Mouse (Mus musculus) MEL (cell line): Measurements from ENCODE around the gene Myo15b. TPM values are rescaled to one million over a fixed set of nuclear protein-coding genes. Genes with fewer than 3 reads are reported as not detected.

Source experiments
- DNase-seq: peaks from one replicate; pipeline ENCODE4 v3.0.0; 2011; ENCODE audit warnings: low read depth, low spot score
- H3K27ac ChIP-seq: 2 replicates; pipeline ENCODE4 v1.5.1; 2012; ENCODE audit warnings: low read depth, mild to moderate bottlenecking, control low read depth, low read length, moderate library complexity; ENCODE audit not compliant: control insufficient read depth
- H3K27me3 ChIP-seq, 2 experiments: fragments of 150-350 bp in 1 of 2; sonication (generic) in 1 of 2; 2 replicates each; pipeline ENCODE4 v1.6.1; 2012; ENCODE audit warnings: low read length in 2 of 2, mild to moderate bottlenecking in 2 of 2, improper control_type of control experiment in 1 of 2, moderate library complexity in 1 of 2; ENCODE audit not compliant: insufficient read depth in 2 of 2, control insufficient read depth in 1 of 2
- H3K36me3 ChIP-seq, 2 experiments: 2 replicates each; pipeline ENCODE4 v1.6.1; 2012 to 2014; ENCODE audit warnings: low read length in 2 of 2, improper control_type of control experiment in 1 of 2, inconsistent platforms in 1 of 2, mild to moderate bottlenecking in 1 of 2; ENCODE audit not compliant: insufficient read depth in 2 of 2, control insufficient read depth in 1 of 2
- H3K4me1 ChIP-seq, 2 experiments: fragments of 150-350 bp in 1 of 2; sonication (generic) in 1 of 2; 2 replicates each; pipeline ENCODE4 v1.6.1; 2012; ENCODE audit warnings: low read length in 2 of 2, improper control_type of control experiment in 1 of 2, mild to moderate bottlenecking in 1 of 2; ENCODE audit not compliant: insufficient read depth in 2 of 2, control insufficient read depth in 1 of 2
- H3K4me3 ChIP-seq, 2 experiments: fragments of 150-350 bp in 1 of 2; sonication (generic) in 1 of 2; 2 replicates each; pipeline ENCODE4 v1.5.1; 2012; ENCODE audit warnings: low read depth in 2 of 2, low read length in 2 of 2, mild to moderate bottlenecking in 2 of 2, moderate library complexity in 2 of 2, control low read depth in 1 of 2, improper control_type of control experiment in 1 of 2; ENCODE audit not compliant: control insufficient read depth in 1 of 2, insufficient read depth in 1 of 2
- H3K79me2 ChIP-seq: 2 replicates; pipeline ENCODE4 v1.6.1; 2012; ENCODE audit warnings: mild to moderate bottlenecking, low read length, moderate library complexity; ENCODE audit not compliant: control insufficient read depth, poor library complexity, insufficient read depth
- H3K9ac ChIP-seq: 2 replicates; pipeline ENCODE4 v1.6.1; 2012; ENCODE audit warnings: low read depth, mild to moderate bottlenecking, control low read depth, low read length, moderate library complexity; ENCODE audit not compliant: control insufficient read depth, poor library complexity, severe bottlenecking
- H3K9me3 ChIP-seq: fragments of 150-350 bp; sonication (generic); replicated peaks from 2 replicates; pipeline ENCODE4 v1.6.1; 2012; ENCODE audit warnings: mild to moderate bottlenecking, low read length, improper control_type of control experiment, moderate library complexity; ENCODE audit not compliant: insufficient read depth
- CHD1 ChIP-seq: IDR thresholded peaks from 2 replicates; pipeline ENCODE4 v1.6.1; 2012; ENCODE audit warnings: low read depth, mild to moderate bottlenecking, inconsistent platforms, low read length, improper control_type of control experiment
- CHD2 ChIP-seq: IDR thresholded peaks from 2 replicates; pipeline ENCODE4 v1.6.1; 2011; ENCODE audit warnings: low read length, improper control_type of control experiment
- CTCF ChIP-seq, 3 experiments: IDR thresholded peaks in 2 of 3; conservative IDR thresholded peaks in 1 of 3; 2 replicates each; pipeline ENCODE4 v1.5.1; 2011 to 2012; ENCODE audit warnings: low read length in 3 of 3, low read depth in 2 of 3, mild to moderate bottlenecking in 2 of 3, improper control_type of control experiment in 1 of 3, inconsistent platforms in 1 of 3, mixed read lengths in 1 of 3, moderate library complexity in 1 of 3; ENCODE audit not compliant: control insufficient read depth in 1 of 3, insufficient read depth in 1 of 3, poor library complexity in 1 of 3, severe bottlenecking in 1 of 3
- E2F4 ChIP-seq: IDR thresholded peaks from 2 replicates; pipeline ENCODE4 v1.6.1; 2011; ENCODE audit warnings: low read depth, low read length, improper control_type of control experiment, borderline replicate concordance
- ELF1 ChIP-seq: IDR thresholded peaks from 2 replicates; pipeline ENCODE4 v1.6.1; 2014; ENCODE audit warnings: low read depth, mild to moderate bottlenecking, inconsistent platforms, low read length, improper control_type of control experiment, moderate library complexity
- EP300 ChIP-seq, 2 experiments: IDR thresholded peaks; 2 replicates each; pipeline ENCODE4 v1.6.1; 2011; ENCODE audit warnings: improper control_type of control experiment in 2 of 2, low read length in 2 of 2, low read depth in 1 of 2, mild to moderate bottlenecking in 1 of 2
- ETS1 ChIP-seq: IDR thresholded peaks from 2 replicates; pipeline ENCODE4 v1.6.1; 2012; ENCODE audit warnings: low read depth, mild to moderate bottlenecking, inconsistent platforms, low read length, improper control_type of control experiment, moderate library complexity
- GABPA ChIP-seq: IDR thresholded peaks from 2 replicates; pipeline ENCODE4 v1.6.1; 2012; ENCODE audit warnings: low read depth, mild to moderate bottlenecking, inconsistent platforms, low read length, improper control_type of control experiment, moderate library complexity
- GATA1 ChIP-seq: IDR thresholded peaks from 2 replicates; pipeline ENCODE4 v1.6.1; 2011; ENCODE audit warnings: low read depth, low read length, improper control_type of control experiment
- HCFC1 ChIP-seq: IDR thresholded peaks from 2 replicates; pipeline ENCODE4 v1.6.1; 2012; ENCODE audit warnings: low read depth, mild to moderate bottlenecking, inconsistent platforms, low read length, improper control_type of control experiment, moderate library complexity
- JUND ChIP-seq: IDR thresholded peaks from 2 replicates; pipeline ENCODE4 v1.6.1; 2011; ENCODE audit warnings: low read depth, mild to moderate bottlenecking, improper control_type of control experiment, low read length
- KAT2A ChIP-seq: conservative IDR thresholded peaks from 2 replicates; pipeline ENCODE4 v1.6.1; 2012; ENCODE audit warnings: low read depth, low read length, improper control_type of control experiment, inconsistent platforms
- MAFK ChIP-seq: IDR thresholded peaks from 2 replicates; pipeline ENCODE4 v1.6.1; 2011; ENCODE audit warnings: low read depth, mild to moderate bottlenecking, low read length, improper control_type of control experiment, borderline replicate concordance
- MAX ChIP-seq: IDR thresholded peaks from 2 replicates; pipeline ENCODE4 v1.6.1; 2011; ENCODE audit warnings: low read length, improper control_type of control experiment
- MEF2A ChIP-seq: IDR thresholded peaks from 2 replicates; pipeline ENCODE4 v1.6.1; 2014; ENCODE audit warnings: low read depth, mild to moderate bottlenecking, inconsistent platforms, low read length, improper control_type of control experiment; ENCODE audit not compliant: poor library complexity, insufficient replicate concordance, severe bottlenecking; ENCODE audit errors: extremely low read depth
- MXI1 ChIP-seq: IDR thresholded peaks from 2 replicates; pipeline ENCODE4 v1.6.1; 2011; ENCODE audit warnings: mild to moderate bottlenecking, low read depth, low read length, improper control_type of control experiment
- MYB ChIP-seq: IDR thresholded peaks from 2 replicates; pipeline ENCODE4 v1.6.1; 2011; ENCODE audit warnings: mild to moderate bottlenecking, low read depth, low read length, improper control_type of control experiment
- MYC ChIP-seq: IDR thresholded peaks from 2 replicates; pipeline ENCODE4 v1.6.1; 2011; ENCODE audit warnings: low read depth, mild to moderate bottlenecking, low read length, improper control_type of control experiment, moderate library complexity
- NELFE ChIP-seq: IDR thresholded peaks from 2 replicates; pipeline ENCODE4 v1.6.1; 2011; ENCODE audit warnings: low read depth, low read length, improper control_type of control experiment
- NRF1 ChIP-seq: IDR thresholded peaks from 2 replicates; pipeline ENCODE4 v1.6.1; 2014; ENCODE audit warnings: low read depth, mild to moderate bottlenecking, inconsistent platforms, low read length, improper control_type of control experiment, moderate library complexity; ENCODE audit not compliant: poor library complexity, insufficient read depth, severe bottlenecking
- POLR2A ChIP-seq, 2 experiments: IDR thresholded peaks; 2 replicates each; pipeline ENCODE4 v1.6.1; 2011 to 2012; ENCODE audit warnings: low read length in 2 of 2, mild to moderate bottlenecking in 2 of 2, control low read depth in 1 of 2, improper control_type of control experiment in 1 of 2, low read depth in 1 of 2, moderate library complexity in 1 of 2; ENCODE audit not compliant: control insufficient read depth in 1 of 2, insufficient read depth in 1 of 2, poor library complexity in 1 of 2
- POLR2AphosphoS2 ChIP-seq: IDR thresholded peaks from 2 replicates; pipeline ENCODE4 v1.6.1; 2011; ENCODE audit warnings: low read length, improper control_type of control experiment
- POLR2AphosphoS5 ChIP-seq: IDR thresholded peaks from 2 replicates; pipeline ENCODE4 v1.6.1; 2012; ENCODE audit warnings: low read depth, borderline replicate concordance, mild to moderate bottlenecking, inconsistent platforms, low read length, moderate library complexity, mixed read lengths
- RAD21 ChIP-seq: IDR thresholded peaks from 2 replicates; pipeline ENCODE4 v1.6.1; 2011; ENCODE audit warnings: mild to moderate bottlenecking, low read depth, low read length, improper control_type of control experiment
- SIN3A ChIP-seq: IDR thresholded peaks from 2 replicates; pipeline ENCODE4 v1.6.1; 2012; ENCODE audit warnings: low read length, improper control_type of control experiment, inconsistent platforms
- SMC3 ChIP-seq: IDR thresholded peaks from 2 replicates; pipeline ENCODE4 v1.6.1; 2011; ENCODE audit warnings: low read depth, low read length, improper control_type of control experiment
- TAL1 ChIP-seq: IDR thresholded peaks from 2 replicates; pipeline ENCODE4 v1.6.1; 2012; ENCODE audit warnings: mild to moderate bottlenecking, inconsistent platforms, low read length, moderate library complexity, mixed read lengths
- TBP ChIP-seq: IDR thresholded peaks from 2 replicates; pipeline ENCODE4 v1.8.0; 2011; ENCODE audit warnings: low read depth, low read length, improper control_type of control experiment
- TCF12 ChIP-seq: IDR thresholded peaks from 2 replicates; pipeline ENCODE4 v1.6.1; 2014; ENCODE audit warnings: low read depth, mild to moderate bottlenecking, inconsistent platforms, low read length, improper control_type of control experiment, moderate library complexity
- ZC3H11A ChIP-seq: IDR thresholded peaks from 2 replicates; pipeline ENCODE4 v1.6.1; 2012; ENCODE audit warnings: low read depth, mild to moderate bottlenecking, inconsistent platforms, low read length, improper control_type of control experiment
- ZKSCAN1 ChIP-seq: IDR thresholded peaks from 2 replicates; pipeline ENCODE4 v1.6.1; 2012; ENCODE audit warnings: low read depth, mild to moderate bottlenecking, inconsistent platforms, low read length, improper control_type of control experiment, moderate library complexity
- ZNF384 ChIP-seq: IDR thresholded peaks from 2 replicates; pipeline ENCODE4 v1.6.1; 2012; ENCODE audit warnings: low read depth, mild to moderate bottlenecking, inconsistent platforms, low read length, improper control_type of control experiment
- polyA plus RNA-seq, 2 experiments: library from polyadenylated mRNA; stranded (reverse) in 1 of 2; unstranded in 1 of 2; fragments of >175 nt in 1 of 2; fragments of >200 nt in 1 of 2; gene quantifications; 2 replicates each; pipeline versions ENCODE4 v1.2.1 to v1.2.4; 2012; ENCODE audit warnings: low replicate concordance in 2 of 2, low read depth in 1 of 2; ENCODE audit not compliant: insufficient read length in 2 of 2, insufficient read depth in 1 of 2, missing spikeins in 1 of 2
- total RNA-seq: library from RNA; depleted of rRNA; stranded (reverse); fragments of 300-350 nt; gene quantifications from 2 replicates; pipeline ENCODE4 v1.2.3, GENCODE M21; 2012

Gene Myo15b
- total and polyA plus RNA-seq, 3 experiments: 1.5 to 3.2 TPM; not detected in 1

DNA sequence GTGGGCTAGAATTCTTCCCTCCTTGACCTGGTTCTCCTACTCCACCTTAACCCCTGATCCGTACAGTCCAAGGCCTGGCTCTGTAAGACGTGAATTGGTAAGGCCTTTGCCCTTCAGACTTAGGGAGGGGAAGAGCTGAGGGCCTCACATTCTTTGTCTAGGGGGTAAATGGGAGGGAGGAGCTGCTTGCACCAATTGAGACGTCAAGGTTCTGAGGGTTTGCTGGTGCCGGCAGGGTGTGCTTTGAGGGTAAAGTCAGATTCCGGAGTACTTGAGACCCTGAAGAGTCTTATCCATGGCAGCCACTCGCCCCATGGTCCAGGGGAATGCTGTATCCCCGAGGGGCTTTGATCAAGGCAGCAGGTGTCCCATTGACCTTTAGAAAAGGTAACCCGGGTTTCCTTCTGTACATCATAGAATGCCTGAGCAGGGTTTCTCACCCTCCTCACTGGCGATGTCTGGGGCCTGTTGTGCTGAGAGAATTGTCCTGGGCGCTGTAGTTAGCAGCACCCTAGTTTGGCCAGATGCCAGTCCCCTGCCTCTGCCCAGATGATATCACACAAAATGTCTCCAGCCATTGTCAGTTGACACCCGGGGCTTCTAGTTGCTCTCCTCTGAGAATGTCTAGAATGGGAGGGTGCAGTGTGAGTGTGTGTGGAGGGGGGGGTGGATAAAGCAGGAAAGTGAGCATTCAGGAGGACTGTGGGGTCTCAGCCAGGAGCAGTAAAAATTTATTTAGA lies 21.4 kb upstream of the Myo15b start:
- Histone ChIP-seq H3K4me3 (no peak overlapping the region), H3K27ac (no peak overlapping the region), H3K27me3 (no peaks in the 10 kb centered on the region), H3K79me2 (no peaks in the 10 kb centered on the region), H3K4me1 (peaks cover 23 to 46% of the 10 kb centered on the region in 2 experiments), H3K9ac (no peak overlapping the region), H3K9me3 (no peaks in the 10 kb centered on the region), H3K36me3 (peaks cover 0 to 18% of the 10 kb centered on the region in 2 experiments; a peak in 2 of 4 replicates)
- peak; percentile 74 for DNase-seq
- TF ChIP-seq RAD21: no peak
- TF ChIP-seq MYC: no peak
- no peak for TF ChIP-seq JUND
- no peak for TF ChIP-seq CHD2
- no peak for TF ChIP-seq TCF12
- TF ChIP-seq SIN3A: peak; percentile 42; the same call in 1 of the 2 replicates
- no peak for TF ChIP-seq CTCF (IDR thresholded peaks at IDR 0.05 in 2 of 3, conservative IDR thresholded peaks at IDR 0.05 in 1 of 3; ENCODE audit: control insufficient read depth in 1 of 3, insufficient read depth in 1 of 3, low read depth in 2 of 3, low read length in 3 of 3, poor library complexity in 1 of 3, severe bottlenecking in 1 of 3)
- TF ChIP-seq POLR2AphosphoS2: no peak
- TF ChIP-seq NRF1: no peak
- no peak for TF ChIP-seq MYB
- no peak for TF ChIP-seq CHD1
- TF ChIP-seq ZC3H11A: no peak
- TF ChIP-seq E2F4: no peak
- TF ChIP-seq NELFE: no peak
- TF ChIP-seq POLR2A (IDR thresholded peaks at IDR 0.05; ENCODE audit: control insufficient read depth in 1 of 2, insufficient read depth in 1 of 2, low read depth in 1 of 2, low read length in 2 of 2, poor library complexity in 1 of 2): no peak
- TF ChIP-seq GATA1: 0 out of 2 replicates have a peak, but pooled peaks have one; percentile 23
- peak; percentile 24 to 39; a peak in 1 of 4 replicates for TF ChIP-seq EP300 (IDR thresholded peaks at IDR 0.05; ENCODE audit: low read depth in 1 of 2, low read length in 2 of 2)
- TF ChIP-seq SMC3: no peak
- TF ChIP-seq TBP: no peak
- no peak for TF ChIP-seq HCFC1
- peak; percentile 50; the same call in 1 of the 2 replicates for TF ChIP-seq ETS1
- no peak for TF ChIP-seq GABPA
- no peak for TF ChIP-seq TAL1
- TF ChIP-seq POLR2AphosphoS5: no peak
- no peak for TF ChIP-seq ZNF384
- no peak for TF ChIP-seq MAX
- no peak for TF ChIP-seq ELF1
- no peak for TF ChIP-seq MAFK
- no peak for TF ChIP-seq MEF2A
- no peak for TF ChIP-seq ZKSCAN1
- TF ChIP-seq KAT2A: no peak
- 0 out of 2 replicates have a peak, but pooled peaks have one; percentile 33 for TF ChIP-seq MXI1
